Mouse (Mus musculus) C2C12 (cell line): ENCODE data around the gene Olfr825. TPM values are rescaled to one million over a fixed set of nuclear protein-coding genes. Genes with fewer than 3 reads are reported as not detected.
"Not testable (repeated sequence)": the region's sequence is repeated elsewhere in the genome, so short reads cannot be mapped to it uniquely, and the experiment has no call there.

Source experiments
- H3K27me3 ChIP-seq: one replicate; pipeline ENCODE4 v1.6.1; 2011; ENCODE audit not compliant: control insufficient read depth, insufficient read depth, insufficient read length
- H3K36me3 ChIP-seq: one replicate; pipeline ENCODE4 v1.6.1; 2011; ENCODE audit not compliant: control insufficient read depth, insufficient read depth
- H3K4me3 ChIP-seq: one replicate; pipeline ENCODE4 v1.5.1; 2011; ENCODE audit warnings: mild to moderate bottlenecking, control low read depth; ENCODE audit not compliant: poor library complexity, insufficient read depth, severe bottlenecking
- H3K79me2 ChIP-seq: one replicate; pipeline ENCODE4 v1.6.1; 2011; ENCODE audit not compliant: control insufficient read depth, insufficient read depth
- H3K79me3 ChIP-seq: one replicate; pipeline ENCODE4 v1.6.1; 2011; ENCODE audit warnings: low read depth, control low read depth
- H3ac ChIP-seq: one replicate; pipeline ENCODE3; 2011; ENCODE audit warnings: low read depth; ENCODE audit not compliant: control insufficient read depth, insufficient read length
- CEBPB ChIP-seq: IDR thresholded peaks from one replicate; pipeline ENCODE4 v1.6.1; 2011; ENCODE audit warnings: low read depth, mild to moderate bottlenecking, control low read depth, moderate library complexity
- CTCF ChIP-seq: IDR thresholded peaks from one replicate; pipeline ENCODE4 v1.5.1; 2011; ENCODE audit not compliant: control insufficient read depth, insufficient read depth, insufficient read length
- FOSL1 ChIP-seq: IDR thresholded peaks from one replicate; pipeline ENCODE4 v1.8.0; 2011; ENCODE audit warnings: mild to moderate bottlenecking, low read length; ENCODE audit not compliant: poor library complexity, insufficient read depth, severe bottlenecking
- MAX ChIP-seq: IDR thresholded peaks from one replicate; pipeline ENCODE4 v1.6.1; 2011; ENCODE audit warnings: mild to moderate bottlenecking, control low read depth
- MYOD1 ChIP-seq: IDR thresholded peaks from one replicate; pipeline ENCODE4 v1.6.1; 2011; ENCODE audit warnings: low read depth; ENCODE audit not compliant: control insufficient read depth, insufficient read length
- MYOG ChIP-seq: IDR thresholded peaks from one replicate; pipeline ENCODE4 v1.6.1; 2011; ENCODE audit not compliant: control insufficient read depth, insufficient read length; ENCODE audit errors: extremely low read depth
- USF1 ChIP-seq: IDR thresholded peaks from one replicate; pipeline ENCODE4 v1.6.1; 2011; ENCODE audit warnings: low read depth, mild to moderate bottlenecking, control low read depth, moderate library complexity
- long read RNA-seq, 2 experiments: library from polyadenylated mRNA; unstranded; transcript quantifications; one replicate each; pipeline ENCODE4 v2.0.0; 2019 to 2020
- polyA plus RNA-seq: library from polyadenylated mRNA; unstranded; fragments of >200 nt; fragmentation: generic; extraction: Trizol; gene quantifications from one replicate; pipeline ENCODE4 v1.2.1, GENCODE M21; 2012; ENCODE audit warnings: missing spikeins

Gene Olfr825
- polyA plus RNA-seq: not detected
- long read RNA-seq, experiment 1: 0 reads
- long read RNA-seq, experiment 2: 0 reads

DNA sequence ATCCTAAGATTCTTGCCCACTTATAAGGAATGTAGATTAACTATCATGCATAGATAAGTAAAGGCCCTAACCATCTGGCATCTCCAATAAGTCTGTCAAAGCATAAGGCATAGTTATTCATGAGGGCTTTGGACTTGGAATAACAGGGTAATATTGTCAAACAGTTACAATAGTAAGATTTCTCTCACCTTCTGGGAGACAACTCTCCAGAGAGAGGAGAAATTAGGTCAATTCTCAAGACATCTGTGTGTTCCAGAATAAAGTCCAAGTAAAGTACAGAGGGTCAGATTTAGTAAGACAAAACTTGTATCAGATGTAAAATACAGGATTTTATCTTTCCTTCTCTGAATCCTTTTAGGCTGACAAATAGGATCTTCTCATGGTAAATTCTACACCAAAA, at the start of gene Olfr825:
Gene Olfr825 (minus strand): TSS at position 101 of the 400 bp plus-strand sequence.
- no peaks in the 10 kb centered on the region for H3K79me2 ChIP-seq
- TF ChIP-seq MYOD1 (no peak), MAX (no peak), CEBPB (no peak), USF1 (no peak), MYOG (no peak), FOSL1 (no peak), CTCF (no peak)
- no peaks in the 10 kb centered on the region for H3K79me3 ChIP-seq
- H3K4me3 ChIP-seq: no peak within 1 kb of the TSS
- H3K27me3 ChIP-seq: no peaks in the 10 kb centered on the region
- no peak within 1 kb of the TSS for H3ac ChIP-seq
- no peaks in the 10 kb centered on the region for H3K36me3 ChIP-seq

- Histone ChIP-seq H3K4me3 (no peak within 1 kb of the TSS), H3K79me2 (no peaks in the 10 kb centered on the region), H3K36me3 (no peaks in the 10 kb centered on the region), H3ac (no peak within 1 kb of the TSS), H3K27me3 (no peaks in the 10 kb centered on the region), H3K79me3 (no peaks in the 10 kb centered on the region)
- TF ChIP-seq MYOG: no peak
- TF ChIP-seq CTCF: no peak
- no peak for TF ChIP-seq MAX
- TF ChIP-seq MYOD1: no peak
- TF ChIP-seq USF1: no peak
- TF ChIP-seq CEBPB: no peak
- no peak for TF ChIP-seq FOSL1
Measured at GRCm38 (mm10) chr10:130214303-130214702, 47.7 kb upstream of the Olfr825 start, which contains the start of gene Olfr827. Olfr827 (minus strand) TSS chr10:130214403.

DNA sequence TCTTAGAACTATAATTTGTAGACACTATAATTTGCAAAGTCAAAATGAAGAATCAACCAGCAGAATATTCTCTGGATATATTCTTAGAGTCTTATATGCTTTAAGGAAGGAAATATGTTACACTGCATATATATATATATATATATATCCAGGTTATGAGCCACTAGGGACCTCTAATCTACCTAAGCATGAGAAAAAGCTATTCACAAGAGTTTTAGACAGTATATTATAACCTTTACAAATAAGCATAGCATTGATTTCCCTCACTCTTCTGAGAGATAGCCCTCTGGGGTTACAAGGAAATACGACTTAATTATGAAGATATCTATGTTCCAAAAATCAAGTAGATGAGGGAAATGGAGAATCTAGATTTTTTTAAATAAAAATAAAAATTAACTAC, 17.5 kb upstream of the Olfr825 start, which contains the start of gene Olfr826:
Gene Olfr826 (minus strand): TSS at position 101 of the 400 bp plus-strand sequence.
- Histone ChIP-seq H3K79me2 (no peaks in the 10 kb centered on the region), H3K27me3 (no peaks in the 10 kb centered on the region), H3K36me3 (no peaks in the 10 kb centered on the region), H3K4me3 (no peak within 1 kb of the TSS), H3ac (no peak within 1 kb of the TSS), H3K79me3 (no peaks in the 10 kb centered on the region)
- no peak for TF ChIP-seq MYOG
- TF ChIP-seq MYOD1: no peak
- TF ChIP-seq FOSL1: no peak
- no peak for TF ChIP-seq CEBPB
- TF ChIP-seq CTCF: no peak
- TF ChIP-seq USF1: no peak
- TF ChIP-seq MAX: no peak

- Histone ChIP-seq H3K79me3 (no peaks in the 10 kb centered on the region), H3ac (no peak overlapping the region), H3K4me3 (no peak overlapping the region), H3K27me3 (no peaks in the 10 kb centered on the region), H3K36me3 (no peaks in the 10 kb centered on the region), H3K79me2 (no peaks in the 10 kb centered on the region)
- TF ChIP-seq MYOG: no peak
- TF ChIP-seq FOSL1: no peak
- no peak for TF ChIP-seq MAX
Measured at GRCm38 (mm10) chr10:130165196-130165595, 1.4 kb downstream of the Olfr825 start.

- Histone ChIP-seq H3K4me3 (no peak overlapping the region), H3K27me3 (no peaks in the 10 kb centered on the region), H3K79me3 (no peaks in the 10 kb centered on the region), H3K36me3 (no peaks in the 10 kb centered on the region), H3ac (no peak overlapping the region), H3K79me2 (no peaks in the 10 kb centered on the region)
- no peak for TF ChIP-seq MYOG
- TF ChIP-seq USF1: no peak
- TF ChIP-seq CEBPB: no peak
- TF ChIP-seq FOSL1: no peak
- TF ChIP-seq MYOD1: no peak
- no peak for TF ChIP-seq CTCF
- no peak for TF ChIP-seq MAX
Measured at GRCm38 (mm10) chr10:130144121-130144520, 22.4 kb downstream of the Olfr825 start.

DNA sequence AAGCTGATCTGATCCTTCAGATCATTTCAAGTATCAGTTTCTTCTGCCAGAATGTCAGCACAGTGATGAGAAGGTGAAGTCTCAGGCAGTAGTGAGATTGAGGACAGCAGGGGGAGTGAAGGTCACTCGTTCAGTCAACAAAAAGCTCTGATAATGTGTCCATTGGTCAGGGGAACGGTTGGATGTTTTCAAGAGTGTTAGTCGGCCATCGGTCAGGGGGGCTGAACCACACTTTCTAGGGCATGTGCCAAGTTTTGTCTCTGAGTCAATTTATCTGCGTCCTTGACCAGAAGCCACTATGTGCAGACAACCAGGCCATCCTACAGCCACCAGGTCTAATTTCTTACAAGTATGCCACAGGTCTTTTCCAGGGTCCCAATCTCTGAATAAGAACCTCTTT, 24.1 kb downstream of the Olfr825 start:
- H3ac ChIP-seq, H3K79me2 ChIP-seq, H3K27me3 ChIP-seq, H3K4me3 ChIP-seq, H3K79me3 ChIP-seq, H3K36me3 ChIP-seq: not testable (repeated sequence)
